Mouse (Mus musculus) E14TG2a.4 (cell line): Measurements from ENCODE around the gene Mfsd10.

Experiments
- CTCF ChIP-seq: conservative IDR thresholded peaks from 2 replicates; pipeline ENCODE4 v1.5.1; 2014; ENCODE audit warnings: low read length
- NANOG ChIP-seq: IDR thresholded peaks from 2 replicates; pipeline ENCODE4 v1.6.1; 2014; ENCODE audit warnings: borderline replicate concordance, low read length, mixed read lengths
- POU5F1 ChIP-seq: IDR thresholded peaks from 2 replicates; pipeline ENCODE4 v1.6.1; 2014; ENCODE audit warnings: low read length, borderline replicate concordance

GRCm38 (mm10) chr5:34670280-34670679, 33.3 kb upstream of the Mfsd10 start:
- peak; percentile 32 for TF ChIP-seq CTCF
- no peak for TF ChIP-seq POU5F1
- no peak for TF ChIP-seq NANOG
